Mouse (Mus musculus): ENCODE data around the gene Zfp984. TPM values are rescaled to one million over a fixed set of nuclear protein-coding genes. Genes with fewer than 3 reads are reported as not detected.
"Not testable (repeated sequence)": the region's sequence is repeated elsewhere in the genome, so short reads cannot be mapped to it uniquely, and the experiment has no call there.

Zfp984 gene
- polyA plus RNA-seq, 1 experiment, result 0.07 TPM

DNA sequence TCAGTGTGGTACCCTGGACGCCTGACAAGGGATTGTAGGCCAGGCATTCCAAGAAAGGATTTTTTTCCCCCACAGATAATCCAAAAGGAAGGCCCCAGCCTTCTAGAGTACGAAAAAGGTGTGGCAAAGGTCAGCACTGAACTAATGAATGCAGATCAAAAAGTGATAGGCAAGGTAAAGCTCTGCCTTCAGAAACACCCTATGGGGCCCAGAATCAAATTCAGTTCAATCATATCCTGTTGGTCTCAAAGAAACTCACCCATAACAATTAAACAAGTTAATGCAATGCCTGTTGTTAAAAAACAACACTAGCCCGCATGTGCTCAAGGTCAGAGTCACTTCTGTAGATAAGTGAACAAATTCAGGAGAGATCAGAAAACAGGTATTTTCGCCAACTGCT, 14.8 kb upstream of the Zfp984 start:
- TF ChIP-seq MAX (IDR thresholded peaks at IDR 0.05) (no peak), FOSL1 (IDR thresholded peaks at IDR 0.05; ENCODE audit: insufficient read depth, low read length, poor library complexity, severe bottlenecking) (no peak), MYOG (IDR thresholded peaks at IDR 0.05; ENCODE audit: control insufficient read depth, extremely low read depth, insufficient read length) (no peak), MYOD1 (IDR thresholded peaks at IDR 0.05; ENCODE audit: control insufficient read depth, insufficient read length, low read depth) (no peak), CEBPB (IDR thresholded peaks at IDR 0.05; ENCODE audit: low read depth) (no peak), USF1 (IDR thresholded peaks at IDR 0.05; ENCODE audit: low read depth) (no peak), CTCF (IDR thresholded peaks at IDR 0.05; ENCODE audit: control insufficient read depth, insufficient read depth, insufficient read length) (no peak)
- Histone ChIP-seq H3K79me3 (ENCODE audit: low read depth) (no peaks in the 10 kb centered on the region), H3K36me3 (ENCODE audit: control insufficient read depth, insufficient read depth) (peaks cover 30% of the 10 kb centered on the region), H3K27me3 (ENCODE audit: control insufficient read depth, insufficient read depth, insufficient read length) (no peaks in the 10 kb centered on the region), H3K79me2 (ENCODE audit: control insufficient read depth, insufficient read depth) (no peaks in the 10 kb centered on the region), H3K4me3 (ENCODE audit: insufficient read depth, poor library complexity, severe bottlenecking) (no peak overlapping the region), H3ac (ENCODE audit: control insufficient read depth, insufficient read length, low read depth) (no peak overlapping the region)

DNA sequence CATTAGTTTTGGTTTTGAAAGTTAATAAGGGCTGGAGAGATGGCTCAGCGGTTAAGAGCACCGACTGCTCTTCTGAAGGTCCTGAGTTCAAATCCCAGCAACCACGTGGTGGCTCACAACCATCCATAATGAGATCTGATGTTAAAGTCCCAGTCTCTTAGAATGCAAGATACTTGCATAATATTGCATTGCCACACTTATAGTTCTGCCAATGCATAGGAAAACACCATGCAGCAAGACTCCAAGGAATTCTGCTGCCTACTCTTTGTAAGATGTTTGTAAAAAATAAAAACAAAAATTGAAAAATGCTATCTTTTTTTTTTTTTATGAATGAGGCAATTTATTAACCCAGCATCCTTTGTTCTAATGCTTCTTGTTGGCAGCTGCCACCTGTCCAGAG, 11.8 kb upstream of the Zfp984 start:
- peaks cover 14% of the 10 kb centered on the region for H3K36me3 ChIP-seq (ENCODE audit: control insufficient read depth, insufficient read depth)
- not testable (repeated sequence) for H3K27me3 ChIP-seq (ENCODE audit: control insufficient read depth, insufficient read depth, insufficient read length); H3K79me3 ChIP-seq (ENCODE audit: low read depth); H3K4me3 ChIP-seq (ENCODE audit: insufficient read depth, poor library complexity, severe bottlenecking); H3ac ChIP-seq (ENCODE audit: control insufficient read depth, insufficient read length, low read depth); H3K79me2 ChIP-seq (ENCODE audit: control insufficient read depth, insufficient read depth)

DNA sequence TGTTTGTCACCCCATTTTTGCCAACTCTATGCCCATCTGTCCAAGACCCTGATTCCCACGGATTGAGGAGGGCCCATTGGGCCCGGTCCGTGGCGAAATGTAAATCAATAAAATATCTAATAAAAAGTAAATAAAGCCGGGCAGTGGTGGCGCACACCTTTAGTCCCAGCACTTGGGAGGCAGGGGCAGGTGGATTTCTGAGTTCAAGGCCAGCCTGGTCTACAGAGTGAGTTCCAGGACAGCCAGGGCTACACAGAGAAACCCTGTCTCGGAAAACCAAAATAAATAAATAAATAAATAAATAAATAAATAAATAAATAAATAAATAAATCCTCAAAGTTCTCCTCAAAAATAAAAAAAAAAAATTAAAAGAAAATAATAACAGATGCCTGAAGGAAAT, 10.1 kb upstream of the Zfp984 start:
- not testable (repeated sequence) for H3K4me3 ChIP-seq (ENCODE audit: insufficient read depth, poor library complexity, severe bottlenecking); H3K79me2 ChIP-seq (ENCODE audit: control insufficient read depth, insufficient read depth); H3K27me3 ChIP-seq (ENCODE audit: control insufficient read depth, insufficient read depth, insufficient read length); H3K79me3 ChIP-seq (ENCODE audit: low read depth); H3ac ChIP-seq (ENCODE audit: control insufficient read depth, insufficient read length, low read depth); H3K36me3 ChIP-seq (ENCODE audit: control insufficient read depth, insufficient read depth)

DNA sequence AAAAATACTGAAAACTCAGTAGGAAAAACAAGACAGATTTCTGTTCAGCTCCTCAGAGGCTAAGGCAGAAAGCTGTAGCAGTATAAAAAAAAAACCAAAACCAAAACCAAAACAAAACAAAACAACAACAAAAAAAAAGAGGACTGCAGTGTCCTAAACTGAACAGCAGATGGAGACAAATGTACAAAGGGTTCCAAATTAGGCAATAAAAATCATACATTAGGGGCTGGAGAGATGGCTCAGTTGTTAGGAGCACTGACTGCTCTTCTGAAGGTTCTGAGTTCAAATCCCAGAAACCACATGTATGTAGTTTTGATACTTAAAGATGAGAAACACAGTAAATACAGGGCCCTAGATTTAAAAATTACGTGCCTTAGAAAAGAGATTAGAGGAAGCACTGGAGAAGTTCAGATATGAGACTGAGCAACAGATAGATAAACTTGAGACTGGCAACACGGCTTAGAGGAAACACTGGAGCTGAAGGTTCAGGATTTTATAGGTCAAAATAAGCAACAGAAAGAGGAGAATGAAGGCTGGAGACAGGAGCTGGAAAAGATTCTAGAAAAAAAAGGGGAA, 5.1 kb upstream of the Zfp984 start:
- TF ChIP-seq CEBPB (IDR thresholded peaks at IDR 0.05; ENCODE audit: low read depth), result no peak
- no peak for TF ChIP-seq MYOD1 (IDR thresholded peaks at IDR 0.05; ENCODE audit: control insufficient read depth, insufficient read length, low read depth)
- no peak for TF ChIP-seq MYOG (IDR thresholded peaks at IDR 0.05; ENCODE audit: control insufficient read depth, extremely low read depth, insufficient read length)
- no peak for TF ChIP-seq MAX (IDR thresholded peaks at IDR 0.05)
- no peak for TF ChIP-seq CTCF (IDR thresholded peaks at IDR 0.05; ENCODE audit: control insufficient read depth, insufficient read depth, insufficient read length)
- TF ChIP-seq USF1 (IDR thresholded peaks at IDR 0.05; ENCODE audit: low read depth), result no peak
- TF ChIP-seq FOSL1 (IDR thresholded peaks at IDR 0.05; ENCODE audit: insufficient read depth, low read length, poor library complexity, severe bottlenecking), result no peak
- Histone ChIP-seq H3K4me3 (ENCODE audit: insufficient read depth, poor library complexity, severe bottlenecking) (no peak overlapping the region), H3K27me3 (ENCODE audit: control insufficient read depth, insufficient read depth, insufficient read length) (no peaks in the 10 kb centered on the region), H3K79me3 (ENCODE audit: low read depth) (no peaks in the 10 kb centered on the region), H3K36me3 (ENCODE audit: control insufficient read depth, insufficient read depth) (no peaks in the 10 kb centered on the region), H3K79me2 (ENCODE audit: control insufficient read depth, insufficient read depth) (no peaks in the 10 kb centered on the region), H3ac (ENCODE audit: control insufficient read depth, insufficient read length, low read depth) (no peak overlapping the region)

DNA sequence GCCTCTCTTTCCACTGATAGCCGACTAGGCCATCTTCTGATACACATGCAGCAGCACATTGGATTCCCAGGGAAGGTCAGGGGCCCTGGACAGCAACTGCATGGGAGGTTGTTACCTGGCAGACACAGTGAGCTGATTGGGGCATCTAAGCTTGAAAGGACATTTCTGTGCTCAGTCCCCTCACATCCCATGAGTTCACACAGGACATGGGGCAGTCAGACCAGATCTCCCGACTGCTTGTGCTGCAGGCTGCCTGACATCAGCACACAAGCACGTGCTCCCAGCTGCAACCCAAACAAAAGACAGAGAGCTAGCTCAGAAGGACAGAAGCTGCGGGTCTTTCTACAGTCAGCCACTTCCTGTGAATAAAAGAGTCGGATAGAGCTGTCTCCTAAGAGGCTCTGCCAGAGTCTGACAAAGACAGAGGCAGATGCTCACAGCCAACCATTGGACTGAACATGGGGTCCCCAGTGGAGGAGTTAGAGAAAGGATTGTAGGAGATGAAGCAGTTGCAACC, 3.7 kb upstream of the Zfp984 start:
- Histone ChIP-seq H3K36me3 (ENCODE audit: control insufficient read depth, insufficient read depth) (no peaks in the 10 kb centered on the region), H3K79me3 (ENCODE audit: low read depth) (no peaks in the 10 kb centered on the region), H3K4me3 (ENCODE audit: insufficient read depth, poor library complexity, severe bottlenecking) (no peak overlapping the region), H3K79me2 (ENCODE audit: control insufficient read depth, insufficient read depth) (no peaks in the 10 kb centered on the region), H3ac (ENCODE audit: control insufficient read depth, insufficient read length, low read depth) (no peak overlapping the region), H3K27me3 (ENCODE audit: control insufficient read depth, insufficient read depth, insufficient read length) (no peaks in the 10 kb centered on the region)
- no peak for TF ChIP-seq MYOD1 (IDR thresholded peaks at IDR 0.05; ENCODE audit: control insufficient read depth, insufficient read length, low read depth)
- no peak for TF ChIP-seq MYOG (IDR thresholded peaks at IDR 0.05; ENCODE audit: control insufficient read depth, extremely low read depth, insufficient read length)
- no peak for TF ChIP-seq CTCF (IDR thresholded peaks at IDR 0.05; ENCODE audit: control insufficient read depth, insufficient read depth, insufficient read length)
- TF ChIP-seq USF1 (IDR thresholded peaks at IDR 0.05; ENCODE audit: low read depth), result no peak
- TF ChIP-seq CEBPB (IDR thresholded peaks at IDR 0.05; ENCODE audit: low read depth), result no peak
- no peak for TF ChIP-seq MAX (IDR thresholded peaks at IDR 0.05)
- TF ChIP-seq FOSL1 (IDR thresholded peaks at IDR 0.05; ENCODE audit: insufficient read depth, low read length, poor library complexity, severe bottlenecking), result no peak

DNA sequence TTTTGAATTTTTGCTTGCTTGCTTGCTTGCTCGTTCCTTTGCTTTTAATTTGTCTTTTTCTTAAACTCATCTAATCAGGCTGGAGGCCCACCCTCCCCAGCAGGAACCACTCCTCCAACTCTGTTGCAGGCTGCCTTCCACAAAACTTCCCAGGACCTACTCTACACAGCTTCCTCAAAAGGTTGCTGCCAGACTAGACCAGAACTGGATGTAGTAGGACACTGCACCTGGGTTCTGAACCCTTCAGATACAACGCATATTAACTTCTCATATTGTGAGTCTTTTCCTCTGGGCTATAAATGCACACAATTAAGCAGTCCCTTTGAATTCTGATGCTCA, 347 bp upstream of the Zfp984 start:
- H3K79me2 ChIP-seq (ENCODE audit: control insufficient read depth, insufficient read depth); H3ac ChIP-seq (ENCODE audit: control insufficient read depth, insufficient read length, low read depth); H3K4me3 ChIP-seq (ENCODE audit: insufficient read depth, poor library complexity, severe bottlenecking); H3K36me3 ChIP-seq (ENCODE audit: control insufficient read depth, insufficient read depth); H3K79me3 ChIP-seq (ENCODE audit: low read depth); H3K27me3 ChIP-seq (ENCODE audit: control insufficient read depth, insufficient read depth, insufficient read length): not testable (repeated sequence)

DNA sequence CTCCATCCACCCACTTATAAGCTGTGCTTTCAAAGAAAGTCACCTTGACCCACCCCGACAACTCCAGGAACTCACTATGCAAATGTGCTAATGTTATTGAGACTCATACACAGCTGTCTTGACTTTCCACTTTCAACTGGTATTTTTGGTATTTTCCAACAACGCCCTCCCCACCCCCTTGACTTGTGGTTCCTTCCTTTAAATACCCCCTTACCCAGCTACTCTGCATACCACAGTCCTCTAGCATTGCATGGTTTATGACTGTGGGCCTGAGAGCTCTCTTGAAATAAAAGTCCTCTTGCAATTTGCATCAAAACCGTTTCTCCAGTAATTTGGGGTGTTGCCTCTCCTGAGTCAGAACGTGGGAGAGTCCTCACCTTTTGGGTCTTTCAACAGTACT, 1.1 kb downstream of the Zfp984 start:
- not testable (repeated sequence) for H3K79me2 ChIP-seq (ENCODE audit: control insufficient read depth, insufficient read depth); H3K4me3 ChIP-seq (ENCODE audit: insufficient read depth, poor library complexity, severe bottlenecking); H3K36me3 ChIP-seq (ENCODE audit: control insufficient read depth, insufficient read depth); H3ac ChIP-seq (ENCODE audit: control insufficient read depth, insufficient read length, low read depth); H3K79me3 ChIP-seq (ENCODE audit: low read depth); H3K27me3 ChIP-seq (ENCODE audit: control insufficient read depth, insufficient read depth, insufficient read length)

DNA sequence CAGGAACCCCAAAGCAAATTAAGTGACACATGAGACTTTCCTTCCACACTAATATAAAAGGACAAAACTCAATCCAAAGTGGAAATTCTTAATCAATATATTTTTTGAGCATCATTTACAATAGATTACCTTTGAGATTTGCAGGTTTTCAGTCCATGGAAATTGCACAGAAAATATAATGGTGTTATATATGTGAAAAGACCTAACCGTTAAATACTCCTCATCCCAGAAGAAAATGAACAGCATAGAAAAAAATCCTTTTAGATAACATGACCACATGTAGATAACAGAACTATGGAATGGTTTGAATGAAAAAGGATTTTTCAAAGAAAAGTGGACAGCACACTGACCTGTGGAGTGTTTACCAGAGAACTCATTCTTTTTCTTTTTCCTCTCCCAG, 14.3 kb downstream of the Zfp984 start:
- not testable (repeated sequence) for H3K36me3 ChIP-seq (ENCODE audit: control insufficient read depth, insufficient read depth); H3K27me3 ChIP-seq (ENCODE audit: control insufficient read depth, insufficient read depth, insufficient read length)

DNA sequence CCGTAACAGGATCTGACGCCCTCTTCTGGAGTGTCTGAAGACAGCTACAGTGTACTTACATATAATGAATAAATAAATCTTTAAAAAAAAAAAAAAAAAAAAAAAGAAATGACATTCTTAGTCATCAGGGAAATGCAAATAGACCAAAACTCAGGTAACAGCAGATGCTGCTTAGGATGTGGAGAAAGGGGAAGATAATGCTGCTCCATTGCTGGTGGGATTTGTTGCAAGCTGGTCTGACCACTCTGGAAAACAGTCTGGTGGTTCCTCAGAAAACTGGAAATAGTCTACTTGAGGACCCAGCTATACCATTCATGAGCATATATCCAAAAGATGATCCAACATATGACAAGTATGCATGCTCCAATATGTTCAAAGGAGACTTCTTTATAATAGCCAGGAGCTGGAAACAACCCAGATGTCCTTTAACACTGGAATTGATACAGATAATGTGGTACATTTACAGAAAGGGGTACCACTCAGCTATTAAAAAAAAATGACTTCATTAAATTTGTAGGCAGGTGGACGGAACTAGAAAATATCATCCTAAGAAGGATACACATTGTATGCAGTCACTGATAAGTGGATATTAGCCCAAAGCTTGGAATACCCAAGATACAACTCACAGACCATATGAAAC, 15.4 kb downstream of the Zfp984 start:
- H3ac ChIP-seq (ENCODE audit: control insufficient read depth, insufficient read length, low read depth); H3K79me3 ChIP-seq (ENCODE audit: low read depth); H3K36me3 ChIP-seq (ENCODE audit: control insufficient read depth, insufficient read depth); H3K4me3 ChIP-seq (ENCODE audit: insufficient read depth, poor library complexity, severe bottlenecking); H3K27me3 ChIP-seq (ENCODE audit: control insufficient read depth, insufficient read depth, insufficient read length); H3K79me2 ChIP-seq (ENCODE audit: control insufficient read depth, insufficient read depth): not testable (repeated sequence)

More for the DNA sequence above, 14.3 kb downstream of the Zfp984 start:
- not testable (repeated sequence) for H3K79me2 ChIP-seq (ENCODE audit: control insufficient read depth, insufficient read depth); H3K4me3 ChIP-seq (ENCODE audit: insufficient read depth, poor library complexity, severe bottlenecking); H3ac ChIP-seq (ENCODE audit: control insufficient read depth, insufficient read length, low read depth); H3K79me3 ChIP-seq (ENCODE audit: low read depth)
